Mouse (Mus musculus) heart, adult 2 months (tissue): ENCODE data around the gene Lhpp. TPM values are rescaled to one million over a fixed set of nuclear protein-coding genes. Genes with fewer than 3 reads are reported as not detected.

Experiments
- DNase-seq, 2 experiments: peaks; one replicate each; pipeline ENCODE4 v3.0.0; 2021
- H3K27ac ChIP-seq: fragments of 200-600 bp; 2 replicates; pipeline ENCODE4 v1.8.1; 2022
- H3K27me3 ChIP-seq: fragments of 200-500 bp; 2 replicates; pipeline ENCODE4 v1.6.1; 2012; ENCODE audit warnings: mild to moderate bottlenecking, low read length, inconsistent platforms, mixed read lengths; ENCODE audit not compliant: control insufficient read depth, insufficient read depth
- H3K36me3 ChIP-seq: fragments of 200-500 bp; 2 replicates; pipeline ENCODE4 v1.6.1; 2012; ENCODE audit warnings: low read length, inconsistent platforms; ENCODE audit not compliant: control insufficient read depth, insufficient read depth
- H3K4me1 ChIP-seq: fragments of 200-500 bp; 2 replicates; pipeline ENCODE4 v1.6.1; 2011; ENCODE audit warnings: low read length; ENCODE audit not compliant: control insufficient read depth, insufficient read depth
- H3K4me3 ChIP-seq: fragments of 200-600 bp; 2 replicates; pipeline ENCODE4 v1.8.1; 2022
- H3K79me2 ChIP-seq: fragments of 200-500 bp; replicated peaks from 2 replicates; pipeline ENCODE4 v1.6.1; 2012; ENCODE audit warnings: mild to moderate bottlenecking, inconsistent platforms, low read length, moderate library complexity, mixed read lengths; ENCODE audit not compliant: control insufficient read depth, insufficient read depth
- H3K9ac ChIP-seq: fragments of 200-500 bp; 2 replicates; pipeline ENCODE4 v1.6.1; 2012; ENCODE audit warnings: low read depth, mild to moderate bottlenecking, control low read depth, inconsistent platforms, low read length, mixed read lengths
- CTCF ChIP-seq: fragments of 200-600 bp; IDR thresholded peaks from 2 replicates; pipeline ENCODE4 v1.8.1; 2022; ENCODE audit warnings: antibody characterized with exemption, mild to moderate bottlenecking, moderate library complexity
- EP300 ChIP-seq: fragments of 200-500 bp; IDR thresholded peaks from 2 replicates; pipeline ENCODE4 v1.6.1; 2011; ENCODE audit warnings: low read depth, low read length, control low read depth; ENCODE audit not compliant: insufficient read depth
- POLR2A ChIP-seq: fragments of 200-500 bp; IDR thresholded peaks from 2 replicates; pipeline ENCODE4 v1.6.1; 2011; ENCODE audit warnings: mild to moderate bottlenecking, low read depth, low read length, control low read depth; ENCODE audit not compliant: insufficient read depth
- WGBS: fragments of 180-500 bp; shearing (Covaris S2); methylation state at CpG from one replicate; pipeline ENCODE4 v1.1.7; 2018; 5-methylcytosine and 5-hydroxymethylcytosine counted together
- intact Hi-C: fragments of 180-260 bp; cut with DNase I; formaldehyde crosslinking; loops from one replicate; pipeline ENCODE4 v1.15.1; 2025
- polyA plus RNA-seq: library from polyadenylated mRNA; depleted of rRNA; stranded (reverse); fragments of >200 nt; gene quantifications from 2 replicates; pipeline ENCODE4 v1.2.3, GENCODE M21; 2012
- total RNA-seq, 2 experiments: library from RNA; stranded (reverse); gene quantifications; 2 replicates each; pipeline ENCODE4 v1.2.3; 2021

The Lhpp gene
- total and polyA plus RNA-seq, 3 experiments: 13.8 to 22.0 (median 13.9) TPM

DNA sequence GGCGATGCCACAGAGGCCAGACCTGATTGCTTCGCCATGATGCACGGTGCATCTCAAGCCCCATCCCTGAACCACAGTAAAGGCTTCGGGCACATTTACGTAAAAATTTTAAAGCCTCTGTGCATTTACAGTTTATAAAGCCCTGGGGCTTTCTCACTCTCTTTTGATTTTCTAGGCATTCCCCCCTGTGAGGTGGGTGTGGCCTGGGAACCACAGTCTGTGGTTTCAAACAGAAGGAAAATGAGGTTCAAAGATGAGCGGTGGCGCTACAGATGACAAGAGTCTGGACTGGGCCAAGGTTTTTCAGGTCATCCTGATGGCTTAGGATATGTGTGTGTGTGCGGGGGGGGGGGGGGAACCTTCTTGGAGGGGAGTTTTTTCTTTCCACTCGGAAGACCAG, 10.4 kb upstream of the Lhpp start:
- Histone ChIP-seq H3K79me2 (no peaks in the 10 kb centered on the region), H3K9ac (no peak overlapping the region), H3K4me3 (no peak overlapping the region), H3K27ac (no peak overlapping the region), H3K4me1 (no peaks in the 10 kb centered on the region; the same call in 1 of the 2 replicates), H3K27me3 (peaks cover 21% of the 10 kb centered on the region), H3K36me3 (no peaks in the 10 kb centered on the region)
- intact Hi-C loops: no loop called here
- no peak for DNase-seq
- TF ChIP-seq EP300 (no peak), POLR2A (no peak), CTCF (no peak)
- WGBS: 18% methylated on average over 9 of the region's 9 CpGs

DNA sequence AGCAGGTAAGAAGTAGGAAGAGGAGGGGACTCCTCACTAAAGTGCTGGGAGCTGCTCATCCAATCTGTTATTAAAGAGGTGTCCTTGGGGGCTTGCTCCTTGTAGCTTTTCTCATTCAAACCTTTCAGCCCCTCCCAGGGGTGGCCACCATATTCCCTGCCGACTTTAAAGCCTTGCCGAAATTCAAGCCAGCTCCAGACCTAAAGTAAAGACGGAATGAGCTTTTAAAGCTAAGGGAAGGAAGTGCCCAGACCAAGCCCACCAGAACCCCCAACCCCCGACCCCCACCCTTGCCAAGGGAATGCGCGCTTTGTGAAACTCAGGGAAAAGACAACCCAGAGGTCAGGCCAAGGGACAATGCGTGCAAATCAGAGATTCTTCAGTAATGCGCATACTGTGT, 9.5 kb upstream of the Lhpp start:
- DNase-seq: no peak
- no peaks in the 10 kb centered on the region; the same call in 1 of the 2 replicates for H3K4me1 ChIP-seq
- no peak overlapping the region for H3K9ac ChIP-seq
- TF ChIP-seq EP300 (no peak), POLR2A (no peak), CTCF (no peak)
- no peak overlapping the region for H3K27ac ChIP-seq
- peaks cover 22% of the 10 kb centered on the region for H3K27me3 ChIP-seq
- H3K4me3 ChIP-seq: no peak overlapping the region
- 34% methylated on average over 8 of the region's 8 CpGs for WGBS
- no peaks in the 10 kb centered on the region for H3K79me2 ChIP-seq
- intact Hi-C loops: no loop called here
- no peaks in the 10 kb centered on the region for H3K36me3 ChIP-seq

GRCm38 (mm10) chr7:132604720-132605119, 5.7 kb upstream of the Lhpp start:
- Histone ChIP-seq H3K27ac (no peak overlapping the region), H3K27me3 (peaks cover 3% of the 10 kb centered on the region; the same call in 1 of the 2 replicates), H3K79me2 (no peaks in the 10 kb centered on the region), H3K36me3 (no peaks in the 10 kb centered on the region), H3K9ac (no peak overlapping the region), H3K4me1 (no peaks in the 10 kb centered on the region), H3K4me3 (no peak overlapping the region)
- TF ChIP-seq POLR2A: no peak
- no peak for TF ChIP-seq EP300
- no peak for TF ChIP-seq CTCF
- no peak for DNase-seq
- 86% methylated on average over 4 of the region's 4 CpGs for WGBS
- intact Hi-C loops: no loop called here

DNA sequence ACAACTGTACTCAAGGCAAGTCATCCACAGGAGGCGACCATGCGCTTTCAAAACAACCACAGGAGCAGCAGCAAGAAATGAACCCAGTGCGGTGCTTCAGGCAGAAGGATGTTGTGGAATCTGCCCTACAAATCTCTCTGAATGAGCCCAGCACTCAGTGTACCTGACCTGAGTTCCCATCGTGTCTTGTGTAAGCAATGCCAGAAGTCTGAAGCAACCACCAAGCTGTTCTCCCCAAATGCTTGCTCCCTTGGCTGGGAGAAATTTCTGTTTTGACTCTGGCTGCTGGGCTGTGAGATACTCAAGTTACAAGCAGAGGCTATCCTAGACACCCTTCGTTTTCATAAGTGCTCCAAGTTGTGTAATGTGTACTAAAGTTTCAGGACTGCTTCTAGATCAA, 4.7 kb upstream of the Lhpp start:
- intact Hi-C loops: no loop called here
- no peak overlapping the region for H3K4me3 ChIP-seq
- TF ChIP-seq POLR2A (no peak), EP300 (no peak), CTCF (no peak)
- no peak overlapping the region for H3K27ac ChIP-seq
- H3K27me3 ChIP-seq: peaks cover 3% of the 10 kb centered on the region; the same call in 1 of the 2 replicates
- no peak overlapping the region for H3K9ac ChIP-seq
- H3K36me3 ChIP-seq: no peaks in the 10 kb centered on the region
- no peak for DNase-seq
- WGBS: 62% methylated on average over 5 of the region's 5 CpGs
- no peaks in the 10 kb centered on the region for H3K4me1 ChIP-seq
- H3K79me2 ChIP-seq: no peaks in the 10 kb centered on the region

- Histone ChIP-seq H3K4me3 (no peak overlapping the region), H3K36me3 (no peaks in the 10 kb centered on the region), H3K79me2 (no peaks in the 10 kb centered on the region), H3K9ac (no peak overlapping the region), H3K4me1 (no peaks in the 10 kb centered on the region), H3K27me3 (peaks cover 1% of the 10 kb centered on the region; the same call in 1 of the 2 replicates), H3K27ac (no peak overlapping the region)
- no peak for TF ChIP-seq POLR2A
- TF ChIP-seq CTCF: no peak
- no peak for TF ChIP-seq EP300
- 91% methylated on average over 4 of the region's 4 CpGs for WGBS
- DNase-seq: no peak
- intact Hi-C loops: no loop called here
Measured at GRCm38 (mm10) chr7:132608316-132609020, 2.0 kb upstream of the Lhpp start.

GRCm38 (mm10) chr7:132611530-132611929, 1.1 kb downstream of the Lhpp start:
- Histone ChIP-seq H3K4me1 (no peaks in the 10 kb centered on the region), H3K9ac (no peak overlapping the region), H3K27ac (no peak overlapping the region), H3K4me3 (no peak overlapping the region), H3K27me3 (no peaks in the 10 kb centered on the region), H3K36me3 (no peaks in the 10 kb centered on the region), H3K79me2 (no peaks in the 10 kb centered on the region)
- intact Hi-C loops: loop anchor here (2.0 kb wide), 1 partner anchor 35 kb away; the partner anchor contains the start of gene Oat
- DNase-seq: no peak
- TF ChIP-seq POLR2A: no peak
- TF ChIP-seq CTCF: no peak
- no peak for TF ChIP-seq EP300
- WGBS: 99% methylated on average over 8 of the region's 8 CpGs
